Mouse (Mus musculus) kidney, embryonic 14.5 days (tissue): ENCODE results near the gene Tfap2e. TPM values are rescaled to one million over a fixed set of nuclear protein-coding genes. Genes with fewer than 3 reads are reported as not detected.

Experiments used
- ATAC-seq: fragments of 200-750 bp; cut with Nextera tagmentation; 2 replicates; pipeline ENCODE4 v1.8.0; 2017; ENCODE audit warnings: moderate number of reproducible peaks, mild to moderate bottlenecking, moderate TSS enrichment, moderate library complexity; ENCODE audit not compliant: low FRiP score, low TSS enrichment
- H3K27ac ChIP-seq: fragments of 300-500 bp; sonication (generic); 2 replicates; pipeline ENCODE4 v1.5.1; 2014; ENCODE audit warnings: low read depth, mild to moderate bottlenecking, low read length, moderate library complexity, mixed read lengths
- H3K27me3 ChIP-seq: fragments of 300-500 bp; sonication (generic); 2 replicates; pipeline ENCODE4 v1.6.1; 2014; ENCODE audit warnings: mild to moderate bottlenecking, low read length; ENCODE audit not compliant: control insufficient read depth, insufficient read depth
- H3K36me3 ChIP-seq: fragments of 300-500 bp; sonication (generic); 2 replicates; pipeline ENCODE4 v1.6.1; 2014; ENCODE audit warnings: low read length, mixed read lengths; ENCODE audit not compliant: control insufficient read depth, insufficient read depth
- H3K4me1 ChIP-seq: fragments of 300-500 bp; sonication (generic); 2 replicates; pipeline ENCODE4 v1.6.1; 2014; ENCODE audit warnings: low read length, mixed read lengths; ENCODE audit not compliant: control insufficient read depth, insufficient read depth
- H3K4me2 ChIP-seq: fragments of 300-500 bp; sonication (generic); replicated peaks from 2 replicates; pipeline ENCODE4 v1.6.1; 2014; ENCODE audit warnings: low read depth, mild to moderate bottlenecking, low read length
- H3K4me3 ChIP-seq: fragments of 300-500 bp; sonication (generic); 2 replicates; pipeline ENCODE4 v1.5.1; 2014; ENCODE audit warnings: mild to moderate bottlenecking, low read length
- H3K9ac ChIP-seq: fragments of 300-500 bp; sonication (generic); 2 replicates; pipeline ENCODE4 v1.6.1; 2014; ENCODE audit warnings: low read depth, mild to moderate bottlenecking, low read length, moderate library complexity
- H3K9me3 ChIP-seq: fragments of 300-500 bp; sonication (generic); 2 replicates; pipeline ENCODE4 v1.6.1; 2016; ENCODE audit warnings: low read length; ENCODE audit not compliant: control insufficient read depth
- WGBS: fragments of 180-500 bp; shearing (Covaris S2); extraction: QIAGEN DNeasy Blood & Tissue Kit; methylation state at CpG from one replicate; pipeline ENCODE4 v1.1.7; 2014; 5-methylcytosine and 5-hydroxymethylcytosine counted together
- polyA plus RNA-seq: library from polyadenylated mRNA; unstranded; fragments of >200 nt; fragmentation: Nextera tagmentation; extraction: Ambion mirVana; gene quantifications from 2 replicates; pipeline ENCODE4 v1.2.1, GENCODE M21; 2014

Gene Tfap2e
- polyA plus RNA-seq, 1 experiment from 2014 or later: not detected

DNA sequence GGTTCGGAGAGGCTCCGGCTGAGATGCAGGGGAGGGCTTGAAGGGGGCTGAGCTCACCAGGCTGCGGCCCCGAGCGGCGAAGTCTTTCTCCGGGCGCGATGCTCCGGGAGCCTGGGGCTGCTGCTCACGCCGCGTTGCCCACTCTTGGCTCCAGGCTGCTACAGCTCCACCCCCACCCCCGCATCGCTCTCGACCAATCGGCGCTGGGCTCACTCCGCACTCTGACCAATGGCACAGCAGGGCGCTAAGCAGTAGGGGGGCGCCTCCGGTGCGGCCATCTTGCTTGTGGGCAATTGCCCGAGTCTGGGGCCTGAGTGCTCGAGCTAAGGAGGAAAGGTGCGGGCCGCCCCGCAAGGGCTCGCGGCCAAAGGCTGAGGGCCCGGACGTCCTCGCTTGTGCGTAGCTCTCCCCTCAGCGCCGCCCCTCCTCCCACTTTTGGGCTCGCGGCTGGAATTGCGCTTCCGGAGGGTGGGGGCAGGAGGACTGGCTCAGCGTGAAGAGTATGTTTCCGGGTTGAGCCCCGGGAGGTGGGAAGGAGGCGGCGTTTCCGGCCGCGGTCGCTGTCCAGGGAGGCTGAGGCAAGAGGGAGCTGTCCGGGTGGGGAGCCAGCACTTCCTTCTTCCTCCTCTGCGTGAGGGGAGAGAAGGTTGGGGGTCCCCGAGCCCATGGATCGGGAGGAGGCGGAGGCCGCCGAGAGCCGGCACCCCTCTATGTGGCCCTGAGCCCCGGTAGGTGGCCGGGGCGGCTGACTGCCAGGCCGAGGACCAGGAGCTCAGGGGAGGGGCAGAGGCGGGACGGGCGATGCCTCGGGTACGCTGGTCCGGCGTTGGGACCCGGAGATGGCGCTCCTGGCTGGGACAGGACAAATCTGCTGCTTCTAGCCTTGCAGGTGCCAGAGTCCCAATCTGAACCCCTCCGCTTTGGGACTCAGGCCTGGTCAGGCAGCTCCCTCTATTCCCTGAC is 17.5 kb upstream of the Tfap2e start, which contains the start of the genes Ncdn and AU040320:
TSS of gene Ncdn (minus strand) at position 171 of the 963 bp plus-strand sequence.
TSS of gene AU040320 (plus strand) at position 277 of the 963 bp plus-strand sequence.
- H3K4me3 ChIP-seq: peak within 1 kb of the TSS; percentile 89
- peak within 1 kb of the TSS; percentile 70 for H3K9ac ChIP-seq
- no peaks in the 10 kb centered on the region for H3K27me3 ChIP-seq
- ATAC-seq: peak; percentile 98
- H3K4me2 ChIP-seq: peak within 1 kb of the TSS; percentile 97
- WGBS: under 1% methylated on average over 65 of the region's 71 CpGs
- H3K4me1 ChIP-seq: peaks cover 6% of the 10 kb centered on the region
- H3K27ac ChIP-seq: peak within 1 kb of the TSS; percentile 81
- H3K36me3 ChIP-seq: peaks cover 18% of the 10 kb centered on the region
- no peaks in the 10 kb centered on the region for H3K9me3 ChIP-seq

DNA sequence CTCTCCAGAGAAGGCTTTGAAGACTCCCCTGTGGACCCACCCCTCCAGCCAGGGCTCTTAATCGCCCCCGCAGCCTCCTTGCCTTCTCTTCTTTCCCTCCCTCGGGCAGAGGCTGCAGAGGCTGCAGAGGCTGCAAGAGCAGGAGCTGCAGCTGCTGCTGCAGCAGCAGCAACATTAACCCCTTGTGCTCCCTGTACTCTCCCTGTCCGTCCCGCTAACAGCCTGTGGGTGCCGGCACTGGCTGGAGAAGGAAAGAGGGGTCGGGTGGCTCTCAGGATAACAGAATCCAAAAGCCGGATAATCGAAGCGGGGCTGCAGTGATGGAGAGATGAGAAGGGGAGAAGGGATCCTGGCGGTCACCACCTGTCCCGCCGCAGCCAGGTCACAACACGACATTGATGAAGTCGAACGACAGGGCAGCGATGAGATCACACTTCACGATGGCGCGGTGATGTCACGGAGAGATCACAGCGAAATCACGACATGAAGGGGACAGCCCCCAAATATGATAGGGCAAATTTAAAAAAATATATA is 16.6 kb upstream of the Tfap2e start:
- Histone ChIP-seq H3K4me3 (peak overlapping the region; percentile 89), H3K9ac (peak overlapping the region; percentile 70), H3K36me3 (peaks cover 25% of the 10 kb centered on the region), H3K4me2 (peak overlapping the region; percentile 97), H3K27me3 (no peaks in the 10 kb centered on the region), H3K4me1 (peaks cover 6% of the 10 kb centered on the region), H3K9me3 (no peaks in the 10 kb centered on the region), H3K27ac (no peak overlapping the region)
- WGBS: under 1% methylated on average over 23 of the region's 23 CpGs
- ATAC-seq: 0 out of 2 replicates have a peak, but pooled peaks have one; percentile 3

DNA sequence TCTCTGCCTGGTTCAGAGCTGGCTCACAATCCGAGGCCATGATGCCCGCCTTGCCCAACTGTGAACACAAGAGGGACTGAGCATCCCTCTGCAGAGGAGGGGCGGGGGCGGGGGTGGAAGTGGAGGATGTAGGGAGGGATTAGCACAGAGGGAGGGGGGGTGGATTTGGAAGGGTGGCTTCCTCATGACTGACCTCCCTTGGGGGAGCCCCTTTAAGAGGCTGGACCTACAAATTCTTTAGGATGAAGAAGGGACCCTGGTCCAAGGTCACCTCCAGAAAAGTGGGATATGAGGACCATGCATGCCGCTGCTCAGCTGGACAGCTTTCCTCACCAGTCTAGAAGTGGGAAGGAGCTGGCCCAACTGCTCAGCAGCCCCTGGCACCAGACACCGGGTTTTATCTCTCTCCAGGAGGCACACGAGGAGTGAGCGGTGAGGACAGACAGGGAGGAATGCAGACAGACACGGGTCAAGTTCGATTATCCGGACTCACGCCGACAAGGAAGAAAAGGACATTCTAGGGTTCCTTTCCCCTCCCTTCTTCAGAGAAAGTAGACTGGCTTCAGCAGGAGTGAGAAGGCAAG is 16.1 kb upstream of the Tfap2e start:
- 8% methylated on average over 13 of the region's 13 CpGs for WGBS

DNA sequence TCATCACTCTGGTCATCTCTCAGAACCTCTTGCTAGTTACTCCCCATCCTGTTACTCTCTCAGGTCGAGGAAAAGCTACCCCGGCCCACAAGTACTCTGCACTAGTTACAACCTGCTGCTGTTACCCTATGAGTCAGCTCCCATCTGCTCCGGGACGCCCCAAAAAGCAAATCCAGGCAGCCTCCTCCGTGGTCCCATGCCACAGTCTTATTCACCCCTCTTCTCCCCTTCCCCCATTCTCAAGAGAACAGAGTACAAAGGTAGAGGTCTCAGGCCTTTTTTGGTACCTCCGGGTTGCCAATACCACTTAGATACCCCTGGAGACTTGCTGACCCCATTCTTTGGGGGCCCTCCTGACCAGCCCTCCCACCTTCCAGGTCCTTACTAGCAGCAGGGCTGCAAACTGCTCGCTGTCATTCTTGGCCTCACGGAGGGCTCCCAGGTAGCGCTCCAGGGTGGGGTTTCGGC is 15.6 kb upstream of the Tfap2e start:
- H3K9ac ChIP-seq: 0 out of 2 replicates have a peak overlapping the region, but pooled peaks have one; percentile 12

More for the DNA sequence above, 16.1 kb upstream of the Tfap2e start:
- Histone ChIP-seq H3K9me3 (no peaks in the 10 kb centered on the region), H3K4me1 (peaks cover 6% of the 10 kb centered on the region), H3K36me3 (peaks cover 29% of the 10 kb centered on the region), H3K27ac (no peak overlapping the region), H3K9ac (peak overlapping the region; percentile 70), H3K4me3 (peak overlapping the region; percentile 89), H3K4me2 (peak overlapping the region; percentile 97), H3K27me3 (no peaks in the 10 kb centered on the region)
- ATAC-seq: no peak

DNA sequence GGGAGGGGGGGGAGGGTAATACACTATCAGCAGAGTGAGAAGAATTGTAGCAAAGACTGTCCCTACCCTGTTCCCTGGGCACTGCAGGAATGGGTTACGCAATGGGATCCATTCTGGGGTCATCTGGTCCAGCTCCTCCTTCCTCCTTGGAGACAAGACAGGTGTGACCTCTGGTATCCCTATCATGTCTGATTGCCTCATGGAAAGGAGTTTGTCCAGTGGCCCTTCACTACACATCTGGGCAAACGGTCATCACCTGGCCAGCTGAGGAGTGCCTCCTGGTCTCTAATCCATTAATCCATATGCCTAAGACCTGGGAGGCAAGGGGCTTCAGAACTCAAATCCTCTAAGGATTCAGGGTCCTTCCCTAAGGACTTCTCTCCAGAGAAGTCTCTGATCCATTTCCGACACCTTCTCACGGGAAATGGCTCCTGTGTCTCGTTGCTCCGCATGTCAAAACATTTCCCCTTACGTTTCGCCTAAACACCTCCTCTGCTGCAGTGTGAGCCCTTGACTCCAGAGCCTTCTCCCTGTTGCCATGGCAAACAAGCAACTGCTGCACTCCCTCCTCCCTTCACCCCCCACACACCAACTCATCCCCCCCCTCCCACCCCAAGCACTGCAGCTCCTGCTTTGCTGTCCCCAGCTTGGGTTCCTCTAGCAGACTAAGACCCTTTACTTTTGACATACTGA is 15.0 kb upstream of the Tfap2e start:
- H3K4me1 ChIP-seq: peaks cover 6% of the 10 kb centered on the region
- H3K36me3 ChIP-seq: peaks cover 40% of the 10 kb centered on the region
- H3K27me3 ChIP-seq: no peaks in the 10 kb centered on the region
- H3K4me3 ChIP-seq: no peak overlapping the region
- no peaks in the 10 kb centered on the region for H3K9me3 ChIP-seq
- WGBS: 74% methylated on average over 8 of the region's 8 CpGs
- H3K9ac ChIP-seq: no peak overlapping the region
- no peak for ATAC-seq
- no peak overlapping the region for H3K27ac ChIP-seq
- no peak overlapping the region for H3K4me2 ChIP-seq

More for the DNA sequence above, 15.6 kb upstream of the Tfap2e start:
- Histone ChIP-seq H3K4me1 (peaks cover 6% of the 10 kb centered on the region), H3K9me3 (no peaks in the 10 kb centered on the region), H3K4me3 (peak overlapping the region; percentile 89; the same call in 1 of the 2 replicates), H3K4me2 (peak overlapping the region; percentile 97), H3K27ac (no peak overlapping the region), H3K27me3 (no peaks in the 10 kb centered on the region), H3K36me3 (peaks cover 34% of the 10 kb centered on the region)
- WGBS: 65% methylated on average over 10 of the region's 10 CpGs
- no peak for ATAC-seq

DNA sequence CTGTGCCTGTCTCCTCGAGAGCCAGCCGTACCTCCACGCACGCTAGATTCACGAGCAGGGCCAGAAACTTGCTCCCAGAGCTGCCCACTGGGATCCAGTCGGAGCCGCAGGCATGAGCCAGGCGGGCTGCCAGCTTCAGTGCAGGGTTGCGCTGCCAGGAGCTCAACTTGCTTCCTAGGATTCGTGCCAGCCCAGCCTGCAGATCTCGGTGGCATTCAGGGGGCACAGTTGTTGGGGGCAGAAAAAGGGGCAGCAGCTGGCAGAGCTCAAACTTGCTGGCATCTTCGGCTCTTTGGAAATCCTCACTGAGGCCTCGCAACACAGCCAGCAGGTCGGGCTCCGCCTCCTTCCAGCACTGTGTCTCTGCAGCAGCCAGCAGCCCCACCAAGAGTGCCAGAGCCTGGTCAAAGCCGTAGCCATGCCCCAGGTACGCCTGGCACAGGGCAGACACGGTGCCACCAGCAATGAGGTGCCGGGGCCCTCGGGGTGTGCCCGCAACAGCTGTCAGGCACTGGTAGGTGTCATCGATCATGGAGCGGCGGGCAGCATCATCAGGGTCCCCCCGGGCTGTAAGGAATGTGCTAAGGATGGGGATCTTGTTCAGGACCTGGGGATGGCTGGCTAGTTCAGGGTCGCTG is 14.1 kb upstream of the Tfap2e start:
- no peak overlapping the region for H3K27ac ChIP-seq
- no peaks in the 10 kb centered on the region for H3K27me3 ChIP-seq
- no peaks in the 10 kb centered on the region for H3K9me3 ChIP-seq
- H3K4me2 ChIP-seq: no peak overlapping the region
- no peak overlapping the region for H3K4me3 ChIP-seq
- WGBS: 91% methylated on average over 26 of the region's 26 CpGs
- H3K4me1 ChIP-seq: peaks cover 6% of the 10 kb centered on the region
- no peak for ATAC-seq
- peaks cover 48% of the 10 kb centered on the region for H3K36me3 ChIP-seq
- no peak overlapping the region for H3K9ac ChIP-seq

DNA sequence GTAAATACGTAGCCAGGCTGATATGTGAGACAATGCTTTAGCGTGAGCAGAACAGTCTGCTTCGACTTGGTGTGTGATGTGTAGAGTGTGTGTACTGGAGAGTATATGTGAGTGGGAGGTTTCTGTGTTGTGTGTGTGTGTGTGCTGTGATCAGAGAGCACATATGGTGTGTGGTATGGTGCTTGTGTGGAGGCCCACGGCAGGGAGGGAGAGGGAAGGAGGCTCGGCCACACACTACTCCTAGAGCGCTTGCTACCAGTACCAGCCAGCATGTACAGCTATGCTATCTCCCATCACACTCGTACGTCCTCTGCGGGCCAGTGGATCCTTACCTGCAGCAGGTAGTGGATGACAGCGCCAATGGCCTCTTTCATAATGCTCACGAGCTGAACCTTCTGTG is 13.5 kb upstream of the Tfap2e start:
- Histone ChIP-seq H3K4me3 (no peak overlapping the region), H3K27me3 (no peaks in the 10 kb centered on the region), H3K4me1 (peaks cover 6% of the 10 kb centered on the region), H3K9ac (no peak overlapping the region), H3K9me3 (no peaks in the 10 kb centered on the region), H3K36me3 (peaks cover 55% of the 10 kb centered on the region), H3K27ac (no peak overlapping the region), H3K4me2 (no peak overlapping the region)
- ATAC-seq: no peak
- 94% methylated on average over 11 of the region's 11 CpGs for WGBS

DNA sequence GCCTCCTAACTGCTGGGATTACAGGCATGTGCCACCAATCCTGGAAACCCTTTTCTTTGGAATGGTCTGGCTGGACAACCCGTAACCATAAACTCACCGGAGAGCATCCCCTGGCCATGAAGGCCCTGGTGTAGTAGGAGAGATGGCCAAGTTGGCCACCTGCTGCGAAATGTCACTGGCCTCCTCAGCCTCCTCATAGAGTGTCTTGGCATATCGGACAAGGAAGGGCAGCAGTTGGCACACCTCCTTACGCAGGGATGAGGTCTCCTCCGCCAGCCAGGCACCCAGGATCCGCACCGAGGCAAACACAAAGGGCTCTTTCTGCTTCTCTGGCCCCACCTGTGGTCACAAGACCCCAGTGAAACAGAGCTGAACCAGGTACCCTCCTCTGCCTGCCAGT is 12.3 kb upstream of the Tfap2e start:
- 96% methylated on average over 8 of the region's 8 CpGs for WGBS
- H3K27me3 ChIP-seq: 0 out of 2 replicates have a peak, but pooled peaks cover 5% of the 10 kb centered on the region
- ATAC-seq: no peak
- no peaks in the 10 kb centered on the region for H3K9me3 ChIP-seq
- H3K27ac ChIP-seq: no peak overlapping the region
- peaks cover 6% of the 10 kb centered on the region for H3K4me1 ChIP-seq
- no peak overlapping the region for H3K9ac ChIP-seq
- peaks cover 60% of the 10 kb centered on the region for H3K36me3 ChIP-seq
- H3K4me3 ChIP-seq: no peak overlapping the region
- no peak overlapping the region for H3K4me2 ChIP-seq
